11 mouse cellular contexts compared by ENCODE assay signal in the genomic region with DNA sequence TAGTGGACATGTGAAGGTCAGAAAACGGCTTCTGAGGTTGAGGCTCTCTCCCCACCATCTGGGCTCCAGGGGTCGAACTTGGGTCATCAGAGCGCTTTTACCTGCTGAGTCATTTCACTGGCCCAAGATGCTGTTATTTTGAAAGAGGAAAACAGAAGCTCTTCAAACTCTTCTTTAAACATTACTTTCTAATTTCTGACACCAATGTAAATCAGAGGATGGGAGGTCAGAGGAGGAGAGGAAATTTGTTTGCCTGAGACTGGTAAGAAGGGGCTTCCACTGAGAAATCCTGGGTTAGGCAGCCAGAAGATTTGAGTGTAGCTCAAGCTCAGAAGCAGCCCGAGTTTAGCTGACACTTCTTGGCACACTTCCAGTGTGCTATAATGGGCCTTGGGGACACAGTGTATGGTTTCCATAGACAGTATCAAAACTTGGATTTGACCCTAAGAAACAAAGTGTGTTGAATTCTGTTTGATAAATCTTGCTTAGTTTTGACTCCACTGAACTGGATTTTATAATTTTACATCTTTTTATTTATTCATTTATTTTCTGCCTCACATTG.
DNase-seq lines count a peak whose midpoint lies in the region; ATAC-seq and TF ChIP-seq lines count a peak whose summit lies in the region.
"Had no signal": no experiment of that assay in that cellular context is flagged by ENCODE, and none has a peak within 500 bp of the region (broad histone marks: within the 10 kb centered on the region; RNA-seq: fewer than 3 reads in every experiment).

No protein-coding gene starts in this region.

- H3K4me3 ChIP-seq in heart, embryonic 11.5 days (ENCODE audit: low read depth, low read length), result no peak overlapping the region
- no peak overlapping the region for H3K4me3 ChIP-seq in midbrain, embryonic 13.5 days (replicated peaks)
- no peak overlapping the region for H3K4me3 ChIP-seq in midbrain, embryonic 10.5 days
- H3K4me3 ChIP-seq in heart, postnatal 0 days (ENCODE audit: low read depth, low read length), result no peak overlapping the region
- no peak overlapping the region for H3K4me3 ChIP-seq in intestine, embryonic 15.5 days (replicated peaks)
- H3K4me3 ChIP-seq: hindbrain, embryonic 13.5 days; neural tube, embryonic 13.5 days had no signal

- 28% methylated on average over 4 of the region's 4 CpGs for WGBS in heart, embryonic 11.5 days (ENCODE audit: insufficient replicate concordance)
- 43% methylated on average over 4 of the region's 4 CpGs for WGBS in midbrain, embryonic 13.5 days
- WGBS in midbrain, embryonic 10.5 days, result 51% methylated on average over 4 of the region's 4 CpGs
- WGBS in heart, postnatal 0 days, result 28% methylated on average over 4 of the region's 4 CpGs
- WGBS in intestine, embryonic 15.5 days, result 35% methylated on average over 4 of the region's 4 CpGs

- H3K9ac ChIP-seq in heart, embryonic 11.5 days (ENCODE audit: low read depth, low read length), result no peak overlapping the region
- H3K9ac ChIP-seq in midbrain, embryonic 13.5 days (replicated peaks), result no peak overlapping the region
- H3K9ac ChIP-seq in heart, postnatal 0 days (replicated peaks; ENCODE audit: low read depth, low read length), result no peak overlapping the region
- no peak overlapping the region for H3K9ac ChIP-seq in intestine, embryonic 15.5 days

- peak overlapping the region; percentile 2 for H3K27ac ChIP-seq in heart, embryonic 11.5 days (ENCODE audit: low read depth, low read length)
- H3K27ac ChIP-seq in midbrain, embryonic 13.5 days, result peak overlapping the region; percentile 71; the same call in 1 of the 2 replicates
- H3K27ac ChIP-seq in midbrain, embryonic 10.5 days (replicated peaks), result no peak overlapping the region
- H3K27ac ChIP-seq in heart, postnatal 0 days (ENCODE audit: low read depth), result peak overlapping the region; percentile 53
- no peak overlapping the region for H3K27ac ChIP-seq in intestine, embryonic 15.5 days

- no peak for TF ChIP-seq CTCF in heart, postnatal 0 days (IDR thresholded peaks at IDR 0.05; ENCODE audit: low read depth)

- peaks cover 34% of the 10 kb centered on the region for H3K4me1 ChIP-seq in heart, embryonic 11.5 days (ENCODE audit: control insufficient read depth, insufficient read depth, low read length)
- H3K4me1 ChIP-seq in midbrain, embryonic 13.5 days (replicated peaks), result peaks cover 33% of the 10 kb centered on the region
- H3K4me1 ChIP-seq in midbrain, embryonic 10.5 days, result peaks cover 39% of the 10 kb centered on the region
- H3K4me1 ChIP-seq in heart, postnatal 0 days (ENCODE audit: control insufficient read depth, insufficient read depth), result peaks cover 32% of the 10 kb centered on the region
- peaks cover 13% of the 10 kb centered on the region for H3K4me1 ChIP-seq in intestine, embryonic 15.5 days (replicated peaks)

- no peak for ATAC-seq in heart, embryonic 11.5 days (replicated peaks; ENCODE audit: insufficient number of reproducible peaks, low FRiP score, low TSS enrichment)
- no peak for ATAC-seq in midbrain, embryonic 13.5 days
- no peak for ATAC-seq in heart, postnatal 0 days (ENCODE audit: insufficient read depth, low read depth)
- ATAC-seq in intestine, embryonic 15.5 days, result no peak
- ATAC-seq: Patski had no signal

- no peaks in the 10 kb centered on the region for H3K9me3 ChIP-seq in heart, embryonic 11.5 days (replicated peaks; ENCODE audit: control insufficient read depth, low read length)
- no peaks in the 10 kb centered on the region for H3K9me3 ChIP-seq in midbrain, embryonic 13.5 days
- H3K9me3 ChIP-seq in midbrain, embryonic 10.5 days (replicated peaks), result no peaks in the 10 kb centered on the region
- no peaks in the 10 kb centered on the region for H3K9me3 ChIP-seq in heart, postnatal 0 days (replicated peaks; ENCODE audit: control insufficient read depth, low read length)
- H3K9me3 ChIP-seq in intestine, embryonic 15.5 days, result no peaks in the 10 kb centered on the region
- H3K9me3 ChIP-seq: hindbrain, embryonic 13.5 days; neural tube, embryonic 13.5 days had no signal

- no peak for TF ChIP-seq EP300 in heart, postnatal 0 days (IDR thresholded peaks at IDR 0.05; ENCODE audit: low read depth)

- no peaks in the 10 kb centered on the region for H3K36me3 ChIP-seq in heart, embryonic 11.5 days (ENCODE audit: control insufficient read depth, insufficient read depth, low read length)
- no peaks in the 10 kb centered on the region for H3K36me3 ChIP-seq in midbrain, embryonic 13.5 days
- no peaks in the 10 kb centered on the region for H3K36me3 ChIP-seq in midbrain, embryonic 10.5 days
- no peaks in the 10 kb centered on the region for H3K36me3 ChIP-seq in heart, postnatal 0 days (replicated peaks; ENCODE audit: control insufficient read depth, insufficient read depth, low read length)
- no peaks in the 10 kb centered on the region for H3K36me3 ChIP-seq in intestine, embryonic 15.5 days
- H3K36me3 ChIP-seq: hindbrain, embryonic 13.5 days; neural tube, embryonic 13.5 days had no signal

- DNase-seq in heart, adult 8-10 months (ENCODE audit: low spot score), result no peak
- no peak for DNase-seq in midbrain, embryonic 10.5 days (ENCODE audit: low spot score)
- DNase-seq in heart, postnatal 0 days (ENCODE audit: low spot score), result no peak
- DNase-seq in kidney, adult 9 months, result no peak
- DNase-seq: spleen, adult 18-20 months had no signal

- no peaks in the 10 kb centered on the region for H3K27me3 ChIP-seq in heart, embryonic 11.5 days (ENCODE audit: control insufficient read depth, insufficient read depth, low read length)
- no peaks in the 10 kb centered on the region for H3K27me3 ChIP-seq in midbrain, embryonic 13.5 days
- no peaks in the 10 kb centered on the region for H3K27me3 ChIP-seq in midbrain, embryonic 10.5 days (ENCODE audit: low read depth, poor library complexity, severe bottlenecking)
- no peaks in the 10 kb centered on the region for H3K27me3 ChIP-seq in heart, postnatal 0 days (ENCODE audit: control insufficient read depth, insufficient read depth, low read length)
- H3K27me3 ChIP-seq in intestine, embryonic 15.5 days (replicated peaks), result no peaks in the 10 kb centered on the region
- H3K27me3 ChIP-seq: hindbrain, embryonic 13.5 days; neural tube, embryonic 13.5 days; Patski had no signal

- no peak overlapping the region for H3K4me2 ChIP-seq in heart, embryonic 11.5 days
- no peak overlapping the region for H3K4me2 ChIP-seq in midbrain, embryonic 13.5 days (replicated peaks)
- no peak overlapping the region for H3K4me2 ChIP-seq in heart, postnatal 0 days (ENCODE audit: low read depth, low read length)
- no peak overlapping the region for H3K4me2 ChIP-seq in intestine, embryonic 15.5 days (replicated peaks)
- H3K4me2 ChIP-seq: hindbrain, embryonic 13.5 days; neural tube, embryonic 13.5 days had no signal

Comparison
In these comparisons a context has a peak if more than half of its experiments do, and no peak if none do; other contexts are left out.
1. H3K27ac ChIP-seq: peak in heart, embryonic 11.5 days (single experiment), midbrain, embryonic 13.5 days (single experiment) and heart, postnatal 0 days (single experiment); none in midbrain, embryonic 10.5 days (single experiment) and intestine, embryonic 15.5 days (single experiment).